9 mouse cellular contexts compared by ENCODE assay signal in genomic region chr10:6035792-6036487, GRCm38 (mm10).
DNase-seq lines count a peak whose midpoint lies in the region; ATAC-seq and TF ChIP-seq lines count a peak whose summit lies in the region.
"Had no signal": no experiment of that assay in that cellular context is flagged by ENCODE, and none has a peak within 500 bp of the region (broad histone marks: within the 10 kb centered on the region; RNA-seq: fewer than 3 reads in every experiment).

No protein-coding gene starts in this region.

- peak overlapping the region; percentile 33 for H3K4me2 ChIP-seq in intestine, embryonic 14.5 days (ENCODE audit: low read length)

- peaks cover 3% of the 10 kb centered on the region; the same call in 1 of the 2 replicates for H3K4me1 ChIP-seq in cerebellum, adult 2 months (ENCODE audit: control insufficient read depth, insufficient read depth, low read length)
- H3K4me1 ChIP-seq in intestine, embryonic 14.5 days (replicated peaks; ENCODE audit: control insufficient read depth, insufficient read depth, low read length), result peaks cover 6% of the 10 kb centered on the region; the same call in 1 of the 2 replicates

- peak; percentile 85 for ATAC-seq in intestine, embryonic 14.5 days (replicated peaks; ENCODE audit: low FRiP score, low TSS enrichment, low read depth)
- peak; percentile 85 for ATAC-seq in megakaryocyte-erythroid progenitor cell, adult 5-6 weeks (replicated peaks; ENCODE audit: low FRiP score, low TSS enrichment, poor library complexity, severe bottlenecking)

- TF ChIP-seq CTCF in cerebellum, adult 2 months (IDR thresholded peaks at IDR 0.05; ENCODE audit: borderline replicate concordance, insufficient read depth, low read depth, low read length), result peak; percentile 100

- H3K4me3 ChIP-seq in cerebellum, adult 2 months (replicated peaks; ENCODE audit: insufficient read depth, low read depth, low read length), result peak overlapping the region; percentile 32
- no peak overlapping the region for H3K4me3 ChIP-seq in intestine, embryonic 14.5 days (ENCODE audit: low read depth, low read length)

- no peaks in the 10 kb centered on the region for H3K9me3 ChIP-seq in intestine, embryonic 14.5 days (ENCODE audit: control insufficient read depth, low read length)

- 24% methylated on average over 25 of the region's 25 CpGs for WGBS in cerebellum, adult 2 months
- 15% methylated on average over 25 of the region's 25 CpGs for WGBS in intestine, embryonic 14.5 days

- no peak for TF ChIP-seq POLR2A in cerebellum, adult 2 months (IDR thresholded peaks at IDR 0.05; ENCODE audit: borderline replicate concordance, insufficient read depth, low read length)

- no peaks in the 10 kb centered on the region for H3K36me3 ChIP-seq in intestine, embryonic 14.5 days (ENCODE audit: control insufficient read depth, insufficient read depth, low read length)

- no peak overlapping the region for H3K27ac ChIP-seq in cerebellum, adult 2 months (ENCODE audit: insufficient read depth, low read length)
- no peak overlapping the region for H3K27ac ChIP-seq in intestine, embryonic 14.5 days (ENCODE audit: low read depth)
- H3K27ac ChIP-seq: macrophage had no signal

- DNase-seq in WW6 (ENCODE audit: low read depth, low spot score), result peak; percentile 57
- DNase-seq in cerebellum, adult 2 months, result peak; percentile 79 to 90
- peak; percentile 34 to 70 for DNase-seq in frontal cortex, postnatal 10 days (ENCODE audit: low spot score in 2 of 2)
- DNase-seq in intestine, embryonic 14.5 days (ENCODE audit: low spot score), result peak; percentile 93
- DNase-seq in left cerebral cortex, adult 8-10 months (ENCODE audit: low spot score in 2 of 2), result peak; percentile 33 to 93
- peak; percentile 64 to 69 for DNase-seq in right cerebral cortex, postnatal 36 days (ENCODE audit: low spot score in 2 of 2)
- no peak for DNase-seq in natural killer cell, adult 2 months (ENCODE audit: low spot score in 2 of 2)

- no peaks in the 10 kb centered on the region for H3K27me3 ChIP-seq in cerebellum, adult 2 months (ENCODE audit: control insufficient read depth, insufficient read depth, low read length)
- no peaks in the 10 kb centered on the region for H3K27me3 ChIP-seq in intestine, embryonic 14.5 days (replicated peaks; ENCODE audit: control insufficient read depth, insufficient read depth, low read length)

- H3K9ac ChIP-seq in intestine, embryonic 14.5 days (ENCODE audit: low read length), result no peak overlapping the region

Comparison
In these comparisons a context has a peak if more than half of its experiments do, and no peak if none do; other contexts are left out.
1. DNase-seq: peak in WW6 (single experiment), cerebellum, adult 2 months (2 of 2), frontal cortex, postnatal 10 days (2 of 2), intestine, embryonic 14.5 days (single experiment), left cerebral cortex, adult 8-10 months (2 of 2) and right cerebral cortex, postnatal 36 days (2 of 2); none in natural killer cell, adult 2 months (0 of 2).